ENCODE assay signal across 10 mouse cellular contexts in the genomic region with DNA sequence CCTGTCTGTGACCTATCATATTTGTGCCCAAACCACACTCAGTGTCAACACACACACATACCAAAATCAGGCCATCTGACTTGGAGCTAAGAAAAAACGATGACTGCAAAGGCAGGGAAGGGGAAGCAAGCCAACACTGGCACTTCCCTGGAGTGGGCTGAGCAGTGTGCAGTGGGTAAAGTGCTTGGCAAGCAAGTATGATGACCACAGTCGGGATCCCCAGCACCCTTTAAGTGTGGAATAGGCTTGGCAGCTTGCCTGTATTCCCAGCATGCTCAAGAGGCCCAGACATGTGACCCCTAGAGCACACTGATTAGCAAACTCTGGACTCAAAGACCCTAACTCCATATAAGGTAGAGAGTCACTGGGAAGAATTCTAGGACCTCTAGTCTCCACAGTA. TPM values are rescaled to one million over a fixed set of nuclear protein-coding genes. Genes with fewer than 3 reads are reported as not detected.
DNase-seq lines count a peak whose midpoint lies in the region; ATAC-seq and TF ChIP-seq lines count a peak whose summit lies in the region.
"Had no signal": no experiment of that assay in that cellular context is flagged by ENCODE, and none has a peak within 500 bp of the region (broad histone marks: within the 10 kb centered on the region; RNA-seq: fewer than 3 reads in every experiment).

No protein-coding gene starts in this region.

- H3K9ac ChIP-seq in forebrain, embryonic 14.5 days (ENCODE audit: low read length): no peak overlapping the region
- no peak overlapping the region for H3K9ac ChIP-seq in forebrain, embryonic 11.5 days (ENCODE audit: low read length)
- no peak overlapping the region for H3K9ac ChIP-seq in heart, embryonic 15.5 days
- H3K9ac ChIP-seq in lung, embryonic 14.5 days: no peak overlapping the region
- no peak overlapping the region for H3K9ac ChIP-seq in forebrain, embryonic 12.5 days

- no peak overlapping the region for H3K4me2 ChIP-seq in forebrain, embryonic 14.5 days (ENCODE audit: low read length)
- no peak overlapping the region for H3K4me2 ChIP-seq in forebrain, embryonic 11.5 days (ENCODE audit: low read depth, low read length, severe bottlenecking)
- no peak overlapping the region for H3K4me2 ChIP-seq in heart, embryonic 15.5 days
- no peak overlapping the region for H3K4me2 ChIP-seq in lung, embryonic 14.5 days
- no peak overlapping the region for H3K4me2 ChIP-seq in forebrain, embryonic 12.5 days

- H3K27me3 ChIP-seq in forebrain, embryonic 14.5 days (replicated peaks; ENCODE audit: control insufficient read depth, insufficient read depth, low read length): no peaks in the 10 kb centered on the region
- H3K27me3 ChIP-seq in forebrain, embryonic 11.5 days (ENCODE audit: control insufficient read depth, insufficient read depth, low read length): no peaks in the 10 kb centered on the region
- H3K27me3 ChIP-seq in heart, embryonic 15.5 days: no peaks in the 10 kb centered on the region
- no peaks in the 10 kb centered on the region for H3K27me3 ChIP-seq in lung, embryonic 14.5 days (ENCODE audit: insufficient read depth, low read length)
- H3K27me3 ChIP-seq in forebrain, embryonic 12.5 days: no peaks in the 10 kb centered on the region

- ATAC-seq in forebrain, embryonic 14.5 days: no peak
- no peak for ATAC-seq in forebrain, embryonic 11.5 days (replicated peaks; ENCODE audit: low FRiP score)
- ATAC-seq in heart, embryonic 15.5 days (replicated peaks; ENCODE audit: insufficient number of reproducible peaks, insufficient read depth, low FRiP score, low read depth): peak; percentile 96
- ATAC-seq in lung, embryonic 14.5 days (ENCODE audit: insufficient read depth): peak; percentile 70; the same call in 1 of the 2 replicates
- ATAC-seq in forebrain, embryonic 12.5 days (ENCODE audit: low FRiP score): no peak

- no peaks in the 10 kb centered on the region for H3K9me3 ChIP-seq in forebrain, embryonic 14.5 days (replicated peaks; ENCODE audit: control insufficient read depth, low read length)
- H3K9me3 ChIP-seq in forebrain, embryonic 11.5 days (ENCODE audit: control insufficient read depth, low read length): no peaks in the 10 kb centered on the region
- H3K9me3 ChIP-seq in heart, embryonic 15.5 days (replicated peaks): no peaks in the 10 kb centered on the region
- H3K9me3 ChIP-seq in lung, embryonic 14.5 days (ENCODE audit: low read depth, low read length): no peaks in the 10 kb centered on the region
- H3K9me3 ChIP-seq in forebrain, embryonic 12.5 days: no peaks in the 10 kb centered on the region

- no peak overlapping the region for H3K27ac ChIP-seq in forebrain, embryonic 14.5 days (ENCODE audit: low read depth, low read length)
- H3K27ac ChIP-seq in forebrain, embryonic 11.5 days (ENCODE audit: low read depth, low read length): no peak overlapping the region
- peak overlapping the region; percentile 71 for H3K27ac ChIP-seq in bone marrow macrophage, adult 2 months (ENCODE audit: insufficient read depth, low read depth, low read length)
- H3K27ac ChIP-seq in heart, embryonic 15.5 days: peak overlapping the region; percentile 90
- H3K27ac ChIP-seq in lung, embryonic 14.5 days (ENCODE audit: low read depth): peak overlapping the region; percentile 20; the same call in 1 of the 2 replicates
- H3K27ac ChIP-seq in forebrain, embryonic 12.5 days: no peak overlapping the region

- DNase-seq in forebrain, embryonic 14.5 days (ENCODE audit: low spot score): peak; percentile 1
- DNase-seq in forebrain, embryonic 11.5 days (ENCODE audit: low spot score): no peak
- DNase-seq in lung, embryonic 14.5 days: peak; percentile 64
- DNase-seq in right cerebral cortex, postnatal 25 days: no peak
- no peak for DNase-seq in adrenal gland, adult (ENCODE audit: inconsistent age in 2 of 2, low spot score in 1 of 2)
- DNase-seq: cerebellum, adult 11 months; liver had no signal

- WGBS in forebrain, embryonic 14.5 days: 90% methylated on average over 2 of the region's 2 CpGs
- WGBS in forebrain, embryonic 11.5 days: 76% methylated on average over 2 of the region's 2 CpGs
- WGBS in heart, embryonic 15.5 days: 26% methylated on average over 2 of the region's 2 CpGs
- WGBS in lung, embryonic 14.5 days: 36% methylated on average over 2 of the region's 2 CpGs
- WGBS in forebrain, embryonic 12.5 days: 87% methylated on average over 2 of the region's 2 CpGs

- TF ChIP-seq CTCF in bone marrow macrophage, adult 2 months (IDR thresholded peaks at IDR 0.05; ENCODE audit: low read depth, low read length): no peak
- no peak for TF ChIP-seq CTCF in lung, embryonic 14.5 days (IDR thresholded peaks at IDR 0.05; ENCODE audit: low read depth)

- TF ChIP-seq POLR2A in bone marrow macrophage, adult 2 months (IDR thresholded peaks at IDR 0.05; ENCODE audit: borderline replicate concordance, low read depth, low read length): no peak

- H3K36me3 ChIP-seq in forebrain, embryonic 14.5 days (ENCODE audit: control insufficient read depth, insufficient read depth, low read length): peaks cover 21% of the 10 kb centered on the region; the same call in 1 of the 2 replicates
- H3K36me3 ChIP-seq in forebrain, embryonic 11.5 days (ENCODE audit: control insufficient read depth, insufficient read depth, low read length): no peaks in the 10 kb centered on the region
- H3K36me3 ChIP-seq in heart, embryonic 15.5 days: no peaks in the 10 kb centered on the region
- H3K36me3 ChIP-seq in lung, embryonic 14.5 days (ENCODE audit: insufficient read depth): peaks cover 15% of the 10 kb centered on the region; the same call in 1 of the 2 replicates
- H3K36me3 ChIP-seq in forebrain, embryonic 12.5 days (replicated peaks): peaks cover 15% of the 10 kb centered on the region; the same call in 1 of the 2 replicates

- H3K4me3 ChIP-seq in forebrain, embryonic 14.5 days (ENCODE audit: low read depth, low read length): no peak overlapping the region
- H3K4me3 ChIP-seq in forebrain, embryonic 11.5 days (ENCODE audit: low read depth, low read length): no peak overlapping the region
- no peak overlapping the region for H3K4me3 ChIP-seq in bone marrow macrophage, adult 2 months (ENCODE audit: insufficient read depth, low read length)
- no peak overlapping the region for H3K4me3 ChIP-seq in heart, embryonic 15.5 days
- H3K4me3 ChIP-seq in lung, embryonic 14.5 days (ENCODE audit: low read depth, low read length): no peak overlapping the region
- no peak overlapping the region for H3K4me3 ChIP-seq in forebrain, embryonic 12.5 days (replicated peaks)

- no peaks in the 10 kb centered on the region for H3K4me1 ChIP-seq in forebrain, embryonic 14.5 days (ENCODE audit: control insufficient read depth, insufficient read depth, low read length)
- no peaks in the 10 kb centered on the region for H3K4me1 ChIP-seq in forebrain, embryonic 11.5 days (replicated peaks; ENCODE audit: control insufficient read depth, insufficient read depth, low read length)
- peaks cover 38% of the 10 kb centered on the region for H3K4me1 ChIP-seq in bone marrow macrophage, adult 2 months (ENCODE audit: control insufficient read depth, insufficient read depth, low read length)
- H3K4me1 ChIP-seq in heart, embryonic 15.5 days (replicated peaks): peaks cover 6% of the 10 kb centered on the region
- no peaks in the 10 kb centered on the region for H3K4me1 ChIP-seq in lung, embryonic 14.5 days (ENCODE audit: insufficient read depth)
- no peaks in the 10 kb centered on the region for H3K4me1 ChIP-seq in forebrain, embryonic 12.5 days

RNA-seq across cellular contexts. Expression of gene Arih2, which starts 22.7 kb away (rescaled TPM):
- polyA plus RNA-seq in forebrain, embryonic 14.5 days (2014; fragmentation: Nextera tagmentation; extraction: Ambion mirVana): 37.5 and 42.4 TPM in 2 replicates
- polyA plus RNA-seq in forebrain, embryonic 11.5 days (2014; fragmentation: Nextera tagmentation; extraction: Ambion mirVana): 61.1 and 62.1 TPM in 2 replicates
- polyA plus RNA-seq in bone marrow macrophage, adult 2 months (2012; ENCODE audit: insufficient read depth, insufficient read length, missing spikeins): 38.4 and 43.1 TPM in 2 replicates
- 38.3 and 47.1 TPM in 2 replicates for polyA plus RNA-seq in heart, embryonic 15.5 days (2015; fragmentation: Nextera tagmentation; extraction: Ambion mirVana)
- 41.6 and 44.9 TPM in 2 replicates for polyA plus RNA-seq in lung, embryonic 14.5 days (2014; fragmentation: Nextera tagmentation; extraction: Ambion mirVana)
- 56.4 and 57.9 TPM in 2 replicates for polyA plus RNA-seq in forebrain, embryonic 12.5 days (2016; fragmentation: Nextera tagmentation; extraction: Ambion mirVana)

RNA-seq across cellular contexts. Expression of gene P4htm, which starts 29.0 kb away (rescaled TPM):
- 14.5 and 18.1 TPM in 2 replicates for polyA plus RNA-seq in forebrain, embryonic 14.5 days (2014; fragmentation: Nextera tagmentation; extraction: Ambion mirVana)
- polyA plus RNA-seq in forebrain, embryonic 11.5 days (2014; fragmentation: Nextera tagmentation; extraction: Ambion mirVana): 11.9 and 12.6 TPM in 2 replicates
- polyA plus RNA-seq in bone marrow macrophage, adult 2 months (2012; ENCODE audit: insufficient read depth, insufficient read length, missing spikeins): not detected in 2 replicates
- polyA plus RNA-seq in heart, embryonic 15.5 days (2015; fragmentation: Nextera tagmentation; extraction: Ambion mirVana): 18.6 and 20.9 TPM in 2 replicates
- 5.7 and 6.1 TPM in 2 replicates for polyA plus RNA-seq in lung, embryonic 14.5 days (2014; fragmentation: Nextera tagmentation; extraction: Ambion mirVana)
- 16.2 and 18.4 TPM in 2 replicates for polyA plus RNA-seq in forebrain, embryonic 12.5 days (2016; fragmentation: Nextera tagmentation; extraction: Ambion mirVana)

RNA-seq across cellular contexts. Expression of gene Slc25a20, which starts 35.4 kb away (rescaled TPM):
- 23.5 and 24.8 TPM in 2 replicates for polyA plus RNA-seq in forebrain, embryonic 14.5 days (2014; fragmentation: Nextera tagmentation; extraction: Ambion mirVana)
- 22.6 and 26.0 TPM in 2 replicates for polyA plus RNA-seq in forebrain, embryonic 11.5 days (2014; fragmentation: Nextera tagmentation; extraction: Ambion mirVana)
- polyA plus RNA-seq in bone marrow macrophage, adult 2 months (2012; ENCODE audit: insufficient read depth, insufficient read length, missing spikeins): 28.5 and 29.9 TPM in 2 replicates
- polyA plus RNA-seq in heart, embryonic 15.5 days (2015; fragmentation: Nextera tagmentation; extraction: Ambion mirVana): 73.4 and 74.6 TPM in 2 replicates
- polyA plus RNA-seq in lung, embryonic 14.5 days (2014; fragmentation: Nextera tagmentation; extraction: Ambion mirVana): 27.6 and 29.6 TPM in 2 replicates
- polyA plus RNA-seq in forebrain, embryonic 12.5 days (2016; fragmentation: Nextera tagmentation; extraction: Ambion mirVana): 35.4 and 37.0 TPM in 2 replicates

RNA-seq across cellular contexts. Expression of gene Wdr6, which starts 48.0 kb away (rescaled TPM):
- 162 and 187 TPM in 2 replicates for polyA plus RNA-seq in forebrain, embryonic 14.5 days (2014; fragmentation: Nextera tagmentation; extraction: Ambion mirVana)
- polyA plus RNA-seq in forebrain, embryonic 11.5 days (2014; fragmentation: Nextera tagmentation; extraction: Ambion mirVana): 196 TPM in 2 replicates
- 8.0 and 8.5 TPM in 2 replicates for polyA plus RNA-seq in bone marrow macrophage, adult 2 months (2012; ENCODE audit: insufficient read depth, insufficient read length, missing spikeins)
- polyA plus RNA-seq in heart, embryonic 15.5 days (2015; fragmentation: Nextera tagmentation; extraction: Ambion mirVana): 42.5 and 68.5 TPM in 2 replicates
- polyA plus RNA-seq in lung, embryonic 14.5 days (2014; fragmentation: Nextera tagmentation; extraction: Ambion mirVana): 106 and 117 TPM in 2 replicates
- 254 and 285 TPM in 2 replicates for polyA plus RNA-seq in forebrain, embryonic 12.5 days (2016; fragmentation: Nextera tagmentation; extraction: Ambion mirVana)

RNA-seq across cellular contexts. Expression of gene Dalrd3, which starts 56.8 kb away (rescaled TPM):
- polyA plus RNA-seq in forebrain, embryonic 14.5 days (2014; fragmentation: Nextera tagmentation; extraction: Ambion mirVana): 188 and 190 TPM in 2 replicates
- polyA plus RNA-seq in forebrain, embryonic 11.5 days (2014; fragmentation: Nextera tagmentation; extraction: Ambion mirVana): 176 and 195 TPM in 2 replicates
- polyA plus RNA-seq in bone marrow macrophage, adult 2 months (2012; ENCODE audit: insufficient read depth, insufficient read length, missing spikeins): 44.7 and 52.7 TPM in 2 replicates
- 66.8 and 103 TPM in 2 replicates for polyA plus RNA-seq in heart, embryonic 15.5 days (2015; fragmentation: Nextera tagmentation; extraction: Ambion mirVana)
- polyA plus RNA-seq in lung, embryonic 14.5 days (2014; fragmentation: Nextera tagmentation; extraction: Ambion mirVana): 112 and 127 TPM in 2 replicates
- 225 and 235 TPM in 2 replicates for polyA plus RNA-seq in forebrain, embryonic 12.5 days (2016; fragmentation: Nextera tagmentation; extraction: Ambion mirVana)

Comparison
In these comparisons a context has a peak if more than half of its experiments do, and no peak if none do; other contexts are left out.
1. DNase-seq: peak in forebrain, embryonic 14.5 days (single experiment) and lung, embryonic 14.5 days (single experiment); none in forebrain, embryonic 11.5 days (single experiment), right cerebral cortex, postnatal 25 days (single experiment) and adrenal gland, adult (0 of 2).
2. ATAC-seq: peak in heart, embryonic 15.5 days (single experiment) and lung, embryonic 14.5 days (single experiment); none in forebrain, embryonic 14.5 days (single experiment), forebrain, embryonic 11.5 days (single experiment) and forebrain, embryonic 12.5 days (single experiment).
3. H3K27ac ChIP-seq: peak in bone marrow macrophage, adult 2 months (single experiment), heart, embryonic 15.5 days (single experiment) and lung, embryonic 14.5 days (single experiment); none in forebrain, embryonic 14.5 days (single experiment), forebrain, embryonic 11.5 days (single experiment) and forebrain, embryonic 12.5 days (single experiment).